Mouse (Mus musculus): Measurements from ENCODE around the gene Mr1. TPM values are rescaled to one million over a fixed set of nuclear protein-coding genes. Genes with fewer than 3 reads are reported as not detected.

Gene Mr1
- total RNA-seq, 1 experiment from 2014 or later = 31.4 TPM

DNA sequence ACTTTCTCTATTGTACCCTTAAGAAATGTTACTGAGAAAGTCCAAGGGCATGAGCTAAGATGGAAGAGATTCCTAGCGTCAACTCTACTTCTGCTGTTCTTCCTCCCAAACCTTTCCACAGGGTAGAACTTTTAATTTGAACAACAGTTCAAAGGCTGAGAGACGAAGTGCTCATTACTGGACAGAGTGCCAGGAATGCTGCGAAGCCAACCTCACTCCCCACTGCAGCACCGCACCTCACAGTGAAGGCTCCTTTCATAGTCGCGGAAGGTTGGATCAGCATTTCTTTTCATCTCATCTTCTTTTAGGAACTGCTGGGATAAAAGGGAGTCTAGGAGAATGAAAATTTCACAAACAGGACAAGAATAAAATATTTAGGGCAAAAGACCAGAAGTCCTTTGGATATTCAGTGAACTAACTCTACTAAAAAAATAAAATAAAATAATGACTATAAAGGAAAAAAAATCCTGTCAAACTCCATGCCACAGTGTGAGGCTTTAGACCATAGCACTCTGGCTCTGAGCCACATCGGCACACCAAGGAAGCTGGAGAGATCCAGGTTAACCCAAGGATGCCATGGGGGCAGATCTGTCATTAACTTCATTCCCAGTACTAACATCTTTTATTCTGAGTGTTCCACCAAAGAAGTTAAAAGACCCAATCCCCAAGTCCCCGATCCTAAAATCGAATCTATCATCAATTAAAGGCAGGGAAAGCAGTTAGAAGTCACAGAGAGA lies 52.5 kb downstream of the Mr1 start:
- DNase-seq = no peak

- DNase-seq = peak; percentile 38
These were observed 53.3 kb downstream of the Mr1 start for GRCm38 (mm10) chr1:155093145-155093791.

DNA sequence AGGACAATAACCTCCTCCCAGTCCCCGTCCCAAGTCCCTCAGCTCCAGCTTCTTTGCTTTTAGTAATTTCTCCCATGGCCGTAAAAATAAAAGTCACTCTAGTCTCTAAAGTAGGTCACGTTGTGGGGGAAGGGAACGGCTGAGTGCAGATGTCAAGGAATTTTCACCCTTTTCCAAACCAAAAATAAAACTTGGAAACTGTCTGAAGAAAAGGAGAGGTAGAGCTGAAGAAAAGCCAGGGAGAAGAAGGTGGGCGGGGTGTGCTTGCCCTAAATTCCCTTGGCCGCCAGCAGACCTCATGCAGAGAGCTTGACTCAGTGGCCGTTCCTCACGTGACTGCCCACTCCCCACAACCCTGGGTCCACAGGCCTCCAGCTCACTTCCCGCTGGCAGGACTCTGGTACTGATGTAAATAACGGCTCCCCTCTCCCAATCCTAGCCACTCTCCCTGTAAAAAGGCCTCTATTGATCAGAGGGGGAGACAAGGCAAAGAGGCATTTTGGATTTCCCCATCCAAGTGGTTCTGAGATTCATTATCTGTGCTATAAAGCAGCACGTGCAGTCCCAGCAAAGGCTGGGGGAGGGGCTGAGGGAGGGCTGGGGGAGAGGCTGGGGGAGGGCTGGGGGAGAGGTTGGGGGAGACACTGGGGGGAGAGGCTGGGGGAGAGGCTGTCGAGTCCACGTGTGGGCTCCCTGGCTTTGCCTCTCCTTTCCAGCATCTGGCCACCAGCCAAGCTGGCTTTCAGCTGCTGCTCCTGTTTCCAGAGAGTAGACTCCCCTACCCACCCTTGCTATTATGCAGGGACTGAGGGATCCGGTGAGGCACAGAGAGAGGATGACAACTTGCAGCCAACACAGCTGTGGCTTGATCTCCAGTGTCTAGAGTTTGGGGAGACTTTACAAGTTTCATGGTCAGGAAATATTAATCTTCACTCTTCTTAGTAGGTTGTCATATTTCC lies 54.5 kb downstream of the Mr1 start:
- peak; percentile 55 for DNase-seq

- no peak for DNase-seq
These were observed 55.2 kb downstream of the Mr1 start for GRCm38 (mm10) chr1:155091374-155091841.

DNA sequence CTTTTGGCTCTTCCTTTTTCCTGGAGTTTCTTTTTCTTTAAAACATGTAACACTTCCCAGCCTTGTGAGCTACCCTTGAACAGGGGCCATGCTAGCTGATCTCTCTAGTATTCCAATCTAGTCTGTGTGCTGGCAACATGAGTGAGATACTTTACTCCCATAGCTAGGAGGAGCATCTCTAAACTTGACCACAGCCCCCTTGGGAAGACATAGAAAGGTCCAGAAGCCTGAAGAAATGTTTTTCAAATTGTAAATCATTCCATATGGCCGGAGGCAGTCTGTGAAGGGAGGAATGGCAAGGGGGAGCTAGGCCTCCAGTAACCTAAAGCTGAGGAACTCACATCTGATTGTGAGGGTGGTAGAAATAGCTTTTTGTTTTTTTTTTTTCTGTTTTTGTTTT lies 55.9 kb downstream of the Mr1 start:
- DNase-seq = no peak

- DNase-seq = no peak
These were observed 56.3 kb downstream of the Mr1 start for GRCm38 (mm10) chr1:155090327-155090726.

- DNase-seq = no peak
These were observed 57.6 kb downstream of the Mr1 start for GRCm38 (mm10) chr1:155088847-155089603.

- no peak for DNase-seq
These were observed 58.6 kb downstream of the Mr1 start for GRCm38 (mm10) chr1:155088046-155088445.

- DNase-seq = no peak
These were observed 59.7 kb downstream of the Mr1 start for GRCm38 (mm10) chr1:155086893-155087292.

- DNase-seq = no peak
These were observed 60.2 kb downstream of the Mr1 start for GRCm38 (mm10) chr1:155086416-155086815.

- no peak for DNase-seq
These were observed 61.8 kb downstream of the Mr1 start for GRCm38 (mm10) chr1:155084839-155085238.

DNA sequence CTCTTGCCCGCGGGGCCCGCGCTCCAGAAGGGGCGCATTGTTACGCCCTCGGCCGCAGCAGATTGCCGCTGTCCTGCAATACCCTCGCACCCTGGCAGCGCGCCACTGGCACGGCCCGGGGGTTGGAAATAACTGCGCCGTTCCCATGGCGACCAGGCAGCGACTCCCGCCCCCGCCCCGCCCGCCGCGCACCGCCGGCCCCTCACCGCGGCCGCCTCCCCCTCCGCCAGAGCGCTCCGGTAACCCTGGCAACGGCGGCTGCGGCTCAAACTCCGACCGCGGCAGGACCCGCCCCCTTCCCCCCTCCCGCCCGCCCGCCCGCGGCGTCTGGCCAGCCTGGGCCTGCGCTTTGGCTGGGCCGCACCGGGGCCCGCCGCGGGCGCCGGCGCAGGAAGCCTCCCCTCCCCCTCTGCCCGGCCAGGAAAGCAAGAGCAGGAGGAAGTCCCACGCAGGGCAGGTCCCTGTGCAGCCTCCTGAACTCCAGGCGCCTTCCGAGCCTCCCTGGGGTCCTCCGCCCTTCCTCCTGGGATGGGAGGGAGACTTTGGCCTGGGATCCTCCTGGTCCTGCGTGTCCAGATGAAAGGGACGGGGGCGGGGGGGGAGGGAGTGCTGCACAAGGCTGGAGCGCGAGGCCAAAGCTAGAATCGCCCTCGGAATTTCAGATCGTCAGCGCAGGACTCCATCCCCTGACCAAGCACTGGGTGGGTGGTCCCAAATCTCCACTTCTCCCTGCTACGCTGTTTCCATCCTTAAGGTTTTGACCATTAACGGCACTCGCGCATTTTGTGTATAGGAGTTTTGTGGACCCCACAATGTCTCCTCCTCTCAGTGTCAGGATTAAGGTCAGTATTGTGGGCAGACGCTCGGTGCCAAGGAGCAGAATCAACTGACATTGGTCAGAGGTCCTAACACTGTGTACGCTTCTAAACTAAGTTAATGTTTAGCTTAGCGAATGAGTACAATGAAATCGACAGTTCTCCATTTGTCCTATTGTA lies 63.0 kb downstream of the Mr1 start:
- DNase-seq = peak; percentile 99

DNA sequence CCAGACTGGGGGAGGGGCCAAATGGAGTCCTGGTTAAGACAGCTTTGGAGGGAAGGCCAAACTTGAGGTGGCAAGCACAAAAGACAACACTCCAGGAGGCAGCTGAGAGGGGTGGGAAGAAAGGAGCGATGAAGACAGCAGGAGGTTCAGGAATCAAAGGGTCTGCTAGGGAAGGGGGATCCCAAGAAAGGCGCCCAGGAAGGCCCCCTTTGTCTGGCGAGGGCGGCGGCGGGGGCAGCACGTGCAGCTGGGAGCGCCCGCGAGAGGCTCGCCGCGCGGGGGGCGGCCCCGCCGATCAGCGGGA lies 63.7 kb downstream of the Mr1 start:
- DNase-seq = peak; percentile 18

GRCm38 (mm10) chr1:155082158-155082964 lies 64.3 kb downstream of the Mr1 start:
- no peak for DNase-seq

DNA sequence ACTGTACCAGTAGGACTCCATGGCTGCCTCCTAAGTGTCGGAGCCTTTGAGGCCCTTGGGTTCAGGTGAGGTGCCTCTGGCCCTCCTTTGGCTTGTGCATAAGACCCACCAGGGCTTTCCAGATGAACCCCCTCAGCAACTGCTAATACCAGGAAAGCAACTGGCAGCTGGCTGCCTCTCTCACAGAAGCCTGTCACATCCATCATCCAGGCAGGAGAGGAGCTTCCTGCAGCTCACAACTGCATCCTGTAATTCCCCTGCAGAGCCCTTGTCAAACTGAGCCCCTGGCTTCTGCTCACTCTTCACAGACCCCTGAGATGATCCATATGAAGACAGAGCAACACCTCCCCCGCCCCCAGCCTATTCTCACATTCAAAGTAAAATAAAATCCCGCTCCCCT lies 68.9 kb downstream of the Mr1 start:
- DNase-seq = no peak
